Mouse (Mus musculus) 3134 (cell line): Measurements from ENCODE around the gene Tsks.

Source experiments
- DNase-seq: peaks from one replicate; pipeline ENCODE4 v3.0.0-alpha.2; 2011; ENCODE audit warnings: low spot score; ENCODE audit not compliant: insufficient read length; ENCODE audit errors: extremely low read depth

Tsks gene

GRCm38 (mm10) chr7:44949922-44950321 is 6.9 kb downstream of the Tsks start:
- DNase-seq = no peak

- peak; percentile 79 for DNase-seq
Observed at GRCm38 (mm10) chr7:44951960-44952359, 9.0 kb downstream of the Tsks start.

DNA sequence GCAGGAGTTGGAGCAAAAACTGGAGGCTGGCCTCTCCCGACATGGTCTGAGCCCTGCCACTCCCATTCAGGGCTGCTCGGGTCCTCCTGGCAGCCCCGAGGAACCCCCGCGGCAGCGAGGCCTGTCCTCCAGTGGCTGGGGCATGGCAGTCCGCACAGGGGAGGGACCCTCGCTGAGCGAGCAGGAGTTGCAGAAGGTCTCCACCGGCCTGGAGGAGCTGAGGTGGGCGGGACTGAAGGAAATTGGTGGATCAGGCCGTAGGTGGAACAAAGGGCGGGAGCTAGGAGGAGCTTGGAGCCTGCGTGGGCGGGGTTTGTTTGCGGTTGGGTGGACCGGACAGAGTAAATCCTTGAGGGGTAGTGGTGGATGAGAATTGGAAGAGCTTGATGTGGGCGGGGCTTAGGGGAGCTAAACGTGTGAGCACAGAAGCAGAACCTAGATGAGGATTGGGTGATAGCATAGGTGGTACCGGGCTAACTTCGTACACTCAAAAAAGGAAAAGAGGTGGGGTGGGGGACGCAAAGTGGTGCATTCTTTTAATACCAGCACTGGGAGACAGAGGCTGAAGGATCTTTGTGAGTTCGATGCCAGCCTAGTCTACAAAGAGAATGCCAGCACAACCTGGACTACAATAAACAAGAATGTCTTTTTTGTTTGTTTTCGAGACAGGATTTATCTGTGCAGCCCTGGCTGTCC is 9.8 kb downstream of the Tsks start:
- peak; percentile 95 for DNase-seq

GRCm38 (mm10) chr7:44953561-44953960 is 10.6 kb downstream of the Tsks start:
- no peak for DNase-seq

GRCm38 (mm10) chr7:44954091-44954885 is 11.3 kb downstream of the Tsks start:
- DNase-seq = no peak

DNA sequence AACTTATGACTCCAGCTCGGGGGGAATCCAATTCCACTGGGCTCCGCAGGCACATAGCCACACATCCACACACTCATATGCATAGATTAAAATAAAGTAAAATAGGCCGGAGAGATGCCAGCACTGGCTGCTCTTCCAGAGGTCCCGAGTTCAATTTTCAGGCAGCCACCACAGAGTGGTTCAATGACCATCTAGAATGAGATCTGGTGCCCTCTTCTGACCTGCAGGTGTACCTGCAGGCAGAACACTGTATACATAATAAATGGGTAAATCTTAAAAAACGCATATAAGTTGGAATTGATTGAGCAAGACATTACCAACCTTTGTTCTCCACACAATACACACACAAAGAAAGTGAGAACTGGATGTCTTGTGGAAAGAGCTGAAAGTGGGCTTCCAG is 12.6 kb downstream of the Tsks start:
- DNase-seq = no peak

DNA sequence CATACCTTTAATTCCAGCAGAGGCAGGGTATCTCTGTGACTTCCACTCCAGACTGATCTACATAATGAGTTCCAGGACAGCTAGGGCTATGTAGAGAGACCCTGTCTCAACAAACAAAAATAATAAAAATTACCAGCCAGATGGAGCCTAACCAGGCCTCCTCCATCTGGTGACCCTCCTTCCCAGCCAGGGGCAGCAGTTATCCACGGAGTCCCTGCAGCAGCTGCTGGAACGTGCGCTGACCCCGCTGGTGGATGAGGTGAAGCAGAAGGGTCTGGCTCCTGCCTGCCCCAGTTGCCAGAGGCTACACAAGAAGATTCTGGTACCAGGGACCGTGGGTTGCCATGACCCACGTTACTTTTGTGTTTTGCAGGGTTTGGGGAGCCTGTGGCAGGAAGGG is 13.3 kb downstream of the Tsks start:
- DNase-seq = no peak

DNA sequence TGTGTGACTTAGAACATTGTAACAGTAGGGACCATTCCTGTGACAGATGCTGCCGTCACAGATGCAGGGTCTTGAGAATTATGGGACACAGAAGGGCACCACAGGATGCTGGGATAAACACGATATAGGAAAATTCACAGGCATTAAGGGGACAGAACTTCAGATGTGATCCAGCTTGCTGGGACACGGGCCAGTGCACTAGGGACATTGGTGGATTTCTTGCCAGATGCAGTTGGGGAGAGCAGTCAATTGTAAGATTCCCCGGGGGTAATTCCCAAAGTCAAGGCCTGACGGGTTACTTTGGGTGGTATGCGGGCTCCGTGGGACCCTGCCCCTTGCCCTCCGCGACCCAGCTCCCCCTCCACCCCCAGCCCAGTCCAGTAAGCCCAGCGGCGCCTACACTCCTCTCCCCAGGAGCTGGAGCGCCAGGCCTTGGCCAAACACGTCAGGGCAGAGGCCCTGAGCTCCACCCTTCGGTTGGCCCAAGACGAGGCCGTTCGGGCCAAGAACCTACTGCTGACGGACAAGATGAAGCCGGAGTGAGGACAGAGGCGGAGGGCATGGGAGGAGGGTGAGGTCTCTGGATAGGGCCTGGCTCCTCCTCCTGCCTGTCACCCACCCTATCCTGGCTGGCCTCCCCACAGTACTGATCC is 14.3 kb downstream of the Tsks start:
- DNase-seq = peak; percentile 66

- no peak for DNase-seq
Observed at GRCm38 (mm10) chr7:44958208-44958607, 15.2 kb downstream of the Tsks start.

DNA sequence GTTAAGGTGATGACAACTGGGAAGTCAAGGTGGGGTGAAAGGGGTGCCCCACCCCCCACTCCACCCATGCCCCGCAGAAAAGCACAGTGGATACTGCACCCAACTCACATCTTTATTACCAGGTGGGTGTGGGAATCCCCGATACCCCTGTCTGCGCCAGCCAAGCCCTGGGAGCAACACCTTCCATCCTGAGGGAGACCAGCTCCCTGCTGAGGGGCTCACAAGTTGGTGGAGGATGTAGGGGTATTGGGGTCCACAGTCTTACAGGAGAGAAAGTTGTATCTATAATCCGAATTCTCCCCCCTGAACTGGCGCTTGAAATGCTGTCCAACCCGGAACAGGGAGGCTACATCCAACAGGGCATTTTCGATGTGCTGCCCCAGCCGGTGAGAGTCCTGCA is 16.3 kb downstream of the Tsks start:
- no peak for DNase-seq

DNA sequence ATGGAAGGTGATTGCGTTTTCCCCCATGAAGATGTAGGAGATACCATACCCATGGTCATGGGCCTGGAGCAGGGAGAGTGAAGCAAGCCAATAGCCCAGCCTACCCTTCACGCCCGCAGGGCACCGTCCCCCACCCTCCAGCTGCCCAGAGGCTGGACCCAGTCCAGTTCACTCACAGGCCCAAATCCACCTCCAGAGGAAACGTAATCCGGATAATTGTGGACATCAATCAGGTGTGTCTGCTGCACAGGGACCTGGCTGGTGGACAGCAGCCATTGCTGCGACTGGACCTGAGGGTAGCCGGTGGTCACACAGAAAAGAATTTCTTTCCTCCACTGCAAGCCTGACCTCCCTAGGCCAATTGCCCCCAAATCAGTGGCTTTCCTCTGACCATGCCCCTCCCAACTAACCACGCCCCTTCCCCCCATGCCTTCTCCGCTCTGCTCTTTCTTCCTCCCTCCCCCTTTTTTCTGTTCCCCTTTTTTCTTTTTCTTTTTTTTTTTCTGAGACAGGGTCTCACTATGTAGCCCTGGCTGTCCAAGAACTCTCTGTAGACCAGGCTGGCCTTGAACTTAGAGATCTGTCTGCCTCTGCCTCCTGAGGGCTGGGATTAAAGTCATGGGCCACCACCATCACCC is 17.0 kb downstream of the Tsks start:
- DNase-seq = no peak

DNA sequence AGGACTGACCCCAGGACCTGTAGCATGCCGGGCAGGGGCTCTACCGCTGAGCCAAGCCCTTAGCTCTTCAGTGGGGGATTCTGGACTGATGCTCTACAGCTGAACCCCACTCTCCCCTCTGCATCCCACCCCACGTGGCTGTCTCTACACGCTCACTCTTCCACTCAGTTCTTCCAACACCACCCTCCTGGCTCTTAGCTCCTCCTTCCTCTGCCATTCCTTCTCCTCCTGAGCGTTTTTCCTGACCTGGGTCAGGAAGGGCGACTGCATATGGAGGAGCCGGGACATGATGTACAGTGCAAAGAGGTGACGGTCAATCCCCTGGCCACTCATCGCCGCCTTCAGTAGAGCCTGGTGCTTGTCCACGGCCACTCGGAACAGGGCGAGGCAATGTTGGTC is 17.5 kb downstream of the Tsks start:
- no peak for DNase-seq

DNA sequence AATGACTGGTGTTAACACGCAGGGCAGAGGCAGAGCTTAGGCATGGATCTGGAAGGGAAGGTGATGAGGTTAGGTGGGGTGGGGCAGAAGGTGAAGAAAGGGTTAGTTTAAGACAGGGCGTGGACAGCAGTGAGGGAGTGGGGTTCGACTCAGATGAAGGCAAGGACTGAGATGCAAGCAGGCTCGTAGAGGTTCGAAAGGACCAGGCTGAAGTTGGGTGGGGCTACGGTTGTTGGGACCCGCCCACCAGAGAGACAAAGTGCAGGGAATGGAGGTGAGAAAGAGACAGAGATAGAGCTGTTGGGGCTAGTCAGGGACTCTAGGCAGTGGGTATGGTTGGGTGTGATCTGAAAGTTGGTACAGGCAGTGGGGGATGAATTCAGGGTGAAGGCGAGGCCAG is 19.3 kb downstream of the Tsks start:
- DNase-seq = no peak

- DNase-seq = no peak
Observed at GRCm38 (mm10) chr7:44962831-44963230, 19.8 kb downstream of the Tsks start.

- no peak for DNase-seq
Observed at GRCm38 (mm10) chr7:44964990-44965389, 22.0 kb downstream of the Tsks start.

GRCm38 (mm10) chr7:44965975-44966374 is 23.0 kb downstream of the Tsks start:
- DNase-seq = no peak

- no peak for DNase-seq
Observed at GRCm38 (mm10) chr7:44966638-44967037, 23.6 kb downstream of the Tsks start.

DNA sequence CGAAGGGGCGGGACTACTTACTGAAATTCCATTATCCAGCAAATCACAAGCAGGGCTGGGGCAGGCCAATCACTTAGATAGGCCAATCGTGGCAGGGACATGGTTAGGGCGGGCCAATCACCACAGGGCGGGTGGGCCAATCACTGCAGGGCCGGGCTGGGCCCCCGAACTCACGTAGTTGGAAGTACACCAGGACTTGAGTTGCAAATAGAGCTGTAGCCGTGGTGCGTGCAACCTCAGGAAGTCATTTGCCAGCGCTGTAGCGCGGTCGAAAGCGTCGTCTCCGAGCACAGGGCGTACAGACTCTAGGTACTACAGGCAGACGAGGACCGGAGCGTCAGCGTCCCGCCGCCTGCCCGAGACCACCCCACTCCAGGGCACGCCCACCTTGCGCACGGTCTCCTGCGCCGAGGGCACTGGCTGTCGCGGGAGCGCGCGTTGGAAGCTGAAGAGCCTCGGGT is 27.3 kb downstream of the Tsks start:
- no peak for DNase-seq

DNA sequence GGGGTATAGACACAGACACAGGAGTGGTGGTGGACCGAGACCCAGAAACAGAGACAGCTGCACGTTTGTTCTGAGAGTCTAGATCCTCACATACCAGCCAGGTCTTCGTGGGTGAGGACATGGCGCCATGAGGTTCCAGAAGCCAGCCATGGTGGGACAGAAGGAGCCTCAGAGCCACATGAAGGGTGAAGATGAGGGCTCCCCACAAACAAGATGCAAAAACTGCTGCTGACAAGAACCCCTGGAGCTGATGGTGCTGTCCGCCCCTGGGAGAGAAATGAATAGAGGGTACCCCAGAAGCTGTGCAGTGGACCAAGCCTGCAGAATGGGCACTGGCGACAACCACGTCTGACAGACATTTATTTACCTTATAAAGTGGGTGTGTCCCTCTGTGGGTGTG is 28.1 kb downstream of the Tsks start:
- DNase-seq = no peak

- no peak for DNase-seq
Observed at GRCm38 (mm10) chr7:44973415-44974130, 30.6 kb downstream of the Tsks start.
